Mouse (Mus musculus): Measurements from ENCODE around the gene Fcamr. TPM values are rescaled to one million over a fixed set of nuclear protein-coding genes. Genes with fewer than 3 reads are reported as not detected.

The Fcamr gene
- polyA plus RNA-seq, 1 experiment from 2014 or later: not detected

DNA sequence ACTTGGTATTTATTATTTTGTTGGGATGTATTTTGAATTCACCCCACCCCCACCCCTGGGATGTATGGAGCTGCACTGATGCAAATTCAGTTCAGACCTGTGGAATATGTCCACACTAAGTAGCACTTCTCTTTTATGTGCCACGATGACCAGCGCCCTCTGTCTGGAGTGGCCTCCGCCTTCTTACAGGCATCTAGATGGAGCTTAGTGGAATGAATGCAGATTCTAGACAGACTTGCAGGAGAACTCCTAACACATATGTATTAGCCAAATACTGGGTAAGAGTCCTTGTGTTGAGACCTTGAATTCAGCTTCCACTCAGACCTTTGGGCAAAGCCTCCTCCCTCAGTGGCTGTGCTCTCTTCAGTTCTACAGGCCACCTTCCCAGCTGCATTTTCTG is 10.2 kb downstream of the Fcamr start:
- no peaks in the 10 kb centered on the region for H3K4me1 ChIP-seq
- H3K36me3 ChIP-seq: no peaks in the 10 kb centered on the region
- WGBS: 78% methylated on average over 3 of the region's 3 CpGs
- no peak overlapping the region for H3K4me3 ChIP-seq
- H3K27ac ChIP-seq (replicated peaks): no peak overlapping the region
- no peak for ATAC-seq (ENCODE audit: low FRiP score, low read depth)
- no peaks in the 10 kb centered on the region for H3K9me3 ChIP-seq
- H3K27me3 ChIP-seq: no peaks in the 10 kb centered on the region
- H3K4me2 ChIP-seq (replicated peaks): no peak overlapping the region
- no peak overlapping the region for H3K9ac ChIP-seq (replicated peaks)

DNA sequence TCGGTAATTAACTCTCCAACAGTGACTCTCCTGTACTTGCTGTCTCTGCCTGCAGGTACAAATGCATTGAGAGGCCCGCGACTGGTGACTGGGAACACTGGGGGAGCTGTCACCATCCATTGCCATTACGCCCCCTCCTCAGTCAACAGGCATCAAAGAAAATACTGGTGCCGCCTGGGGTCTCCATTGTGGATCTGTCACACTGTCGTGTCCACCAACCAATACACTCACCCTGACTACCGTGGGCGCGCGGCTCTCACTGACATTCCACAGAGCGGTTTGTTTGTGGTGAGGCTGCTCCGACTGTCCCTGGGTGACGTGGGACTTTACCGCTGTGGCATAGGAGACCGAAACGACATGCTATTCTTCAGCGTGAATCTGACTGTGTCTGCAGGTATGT is 10.6 kb downstream of the Fcamr start:
- no peak overlapping the region for H3K27ac ChIP-seq (replicated peaks)
- H3K27me3 ChIP-seq: no peaks in the 10 kb centered on the region
- 70% methylated on average over 17 of the region's 17 CpGs for WGBS
- no peaks in the 10 kb centered on the region for H3K4me1 ChIP-seq
- no peak overlapping the region for H3K4me2 ChIP-seq (replicated peaks)
- no peak overlapping the region for H3K9ac ChIP-seq (replicated peaks)
- no peaks in the 10 kb centered on the region for H3K9me3 ChIP-seq
- H3K36me3 ChIP-seq: no peaks in the 10 kb centered on the region
- no peak overlapping the region for H3K4me3 ChIP-seq
- ATAC-seq (ENCODE audit: low FRiP score, low read depth): no peak

DNA sequence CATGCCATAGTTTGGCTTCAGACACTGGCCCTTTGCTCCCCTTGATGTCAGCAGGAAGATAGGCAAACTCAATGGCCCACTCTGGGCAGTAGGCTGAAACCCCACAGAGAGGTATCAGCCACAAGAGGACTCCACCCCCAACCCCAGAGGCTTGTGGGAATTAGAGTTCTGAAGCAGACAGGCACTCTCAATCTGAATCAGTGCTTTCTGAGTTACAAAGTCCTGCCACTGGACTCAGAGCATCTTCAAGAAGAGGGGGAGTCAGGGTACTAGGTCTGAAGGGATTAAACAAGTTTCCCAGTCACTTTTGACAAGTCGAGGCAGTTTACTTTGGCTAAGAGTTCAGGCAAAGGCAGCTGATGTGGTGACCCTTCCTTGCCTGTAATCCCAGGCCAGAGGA is 19.0 kb downstream of the Fcamr start:
- no peaks in the 10 kb centered on the region for H3K9me3 ChIP-seq
- H3K36me3 ChIP-seq: no peaks in the 10 kb centered on the region
- H3K27ac ChIP-seq (replicated peaks): no peak overlapping the region
- 57% methylated on average over 1 of the region's 1 CpGs for WGBS
- H3K4me1 ChIP-seq: no peaks in the 10 kb centered on the region
- H3K9ac ChIP-seq (replicated peaks): no peak overlapping the region
- H3K27me3 ChIP-seq: no peaks in the 10 kb centered on the region
- H3K4me3 ChIP-seq: no peak overlapping the region
- H3K4me2 ChIP-seq (replicated peaks): no peak overlapping the region
- ATAC-seq (ENCODE audit: low FRiP score, low read depth): no peak

DNA sequence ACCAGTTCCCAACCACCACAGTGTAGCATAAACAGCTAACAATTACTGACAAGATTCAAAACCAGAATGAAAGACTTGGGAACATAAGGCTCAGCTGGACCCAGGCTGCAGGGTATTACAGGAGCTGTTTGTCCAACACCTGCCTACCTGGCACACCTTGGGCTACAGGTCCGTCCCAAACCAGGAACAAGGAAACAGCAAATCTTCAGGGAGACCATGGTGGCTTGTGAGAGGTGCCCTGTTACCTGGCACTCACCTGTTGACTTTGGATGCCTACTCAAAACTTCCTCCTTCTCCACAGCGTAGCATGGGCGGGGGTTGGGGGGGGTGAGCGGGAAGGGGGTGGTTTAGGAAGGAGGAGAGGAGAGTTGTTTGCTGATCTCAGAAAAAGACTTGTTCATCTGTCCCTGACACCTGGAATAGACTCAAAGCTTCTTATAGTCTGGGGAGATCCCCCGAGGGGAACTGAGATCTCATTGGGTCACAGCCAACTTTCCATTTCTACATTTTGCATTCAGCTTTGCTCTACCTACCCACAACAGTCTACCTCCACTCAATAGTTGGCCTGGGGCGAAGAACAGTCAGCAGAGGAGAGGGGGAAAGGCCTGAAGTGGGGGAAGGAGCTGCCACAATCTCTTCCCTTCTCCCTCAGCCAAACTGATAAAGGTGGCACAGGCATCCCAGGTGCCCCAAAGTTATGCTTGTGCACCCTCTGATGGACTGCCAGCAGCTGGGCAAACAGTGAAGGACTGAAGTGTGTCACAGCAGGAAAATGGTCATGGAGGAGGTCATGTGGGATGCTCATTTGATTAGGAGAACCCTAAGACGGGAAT is 19.8 kb downstream of the Fcamr start:
- no peaks in the 10 kb centered on the region for H3K27me3 ChIP-seq
- H3K36me3 ChIP-seq: no peaks in the 10 kb centered on the region
- ATAC-seq (ENCODE audit: low FRiP score, low read depth): no peak
- H3K27ac ChIP-seq (replicated peaks): no peak overlapping the region
- H3K4me3 ChIP-seq: no peak overlapping the region
- no peak overlapping the region for H3K9ac ChIP-seq (replicated peaks)
- no peaks in the 10 kb centered on the region for H3K4me1 ChIP-seq
- 84% methylated on average over 7 of the region's 7 CpGs for WGBS
- no peak overlapping the region for H3K4me2 ChIP-seq (replicated peaks)
- H3K9me3 ChIP-seq: no peaks in the 10 kb centered on the region

DNA sequence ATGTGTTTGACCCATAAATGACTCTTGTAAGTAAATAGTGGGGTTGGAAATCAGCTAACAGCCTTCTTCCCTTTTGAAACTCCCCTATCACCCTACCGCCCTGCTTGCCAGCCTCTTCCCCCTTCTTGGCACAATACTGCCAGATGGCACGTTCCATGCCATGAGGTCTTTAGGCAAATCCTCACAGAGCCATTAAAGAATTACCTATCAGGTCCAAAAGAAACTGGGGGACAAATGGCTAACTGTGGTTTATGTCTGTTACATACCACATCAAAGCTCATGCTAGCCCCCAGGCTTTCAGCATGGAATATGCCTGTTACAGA is 20.4 kb downstream of the Fcamr start:
- no peak for ATAC-seq (ENCODE audit: low FRiP score, low read depth)
- no peaks in the 10 kb centered on the region for H3K9me3 ChIP-seq
- no peaks in the 10 kb centered on the region for H3K27me3 ChIP-seq
- no peak overlapping the region for H3K4me2 ChIP-seq (replicated peaks)
- H3K27ac ChIP-seq (replicated peaks): no peak overlapping the region
- 82% methylated on average over 2 of the region's 2 CpGs for WGBS
- no peak overlapping the region for H3K4me3 ChIP-seq
- H3K4me1 ChIP-seq: no peaks in the 10 kb centered on the region
- H3K36me3 ChIP-seq: no peaks in the 10 kb centered on the region
- H3K9ac ChIP-seq (replicated peaks): no peak overlapping the region

DNA sequence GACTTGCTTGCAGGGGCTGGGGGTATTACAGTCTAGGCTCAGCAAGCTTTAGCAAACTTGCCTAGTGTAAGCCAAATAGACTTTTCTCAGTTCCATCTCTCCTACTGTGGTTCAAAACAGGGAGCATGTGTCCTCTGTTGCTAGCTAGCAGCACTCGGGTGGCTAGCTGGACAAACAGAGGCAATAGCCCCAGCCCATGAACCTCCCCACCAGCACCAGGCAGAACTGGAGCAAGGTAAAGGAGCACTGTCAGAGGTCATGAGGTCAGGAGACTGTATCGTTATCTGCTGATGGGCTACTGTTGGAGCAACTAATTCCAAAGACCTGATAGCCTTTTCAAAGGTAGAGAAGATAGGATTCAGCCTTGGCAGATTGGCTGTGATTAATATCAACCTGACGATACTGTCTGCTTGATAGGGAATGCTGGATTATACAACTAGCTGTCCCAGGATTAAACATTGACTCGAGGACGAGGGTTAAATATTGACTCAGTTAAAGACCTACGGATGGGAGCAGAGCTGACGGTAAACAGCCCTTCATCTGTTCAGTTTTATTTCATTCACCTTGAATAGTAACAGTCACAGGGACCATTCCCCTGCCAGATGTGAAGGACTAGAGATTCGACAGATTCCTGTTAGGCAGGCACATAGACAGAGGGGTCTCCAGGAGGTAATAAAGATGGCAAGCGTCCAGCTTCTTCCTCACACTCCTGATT is 21.4 kb downstream of the Fcamr start:
- 90% methylated on average over 9 of the region's 9 CpGs for WGBS
- no peak for ATAC-seq (ENCODE audit: low FRiP score, low read depth)
- H3K4me2 ChIP-seq (replicated peaks): no peak overlapping the region
- no peaks in the 10 kb centered on the region for H3K27me3 ChIP-seq
- H3K4me1 ChIP-seq: no peaks in the 10 kb centered on the region
- no peaks in the 10 kb centered on the region for H3K36me3 ChIP-seq
- no peaks in the 10 kb centered on the region for H3K9me3 ChIP-seq
- H3K27ac ChIP-seq (replicated peaks): no peak overlapping the region
- no peak overlapping the region for H3K9ac ChIP-seq (replicated peaks)
- no peak overlapping the region for H3K4me3 ChIP-seq

DNA sequence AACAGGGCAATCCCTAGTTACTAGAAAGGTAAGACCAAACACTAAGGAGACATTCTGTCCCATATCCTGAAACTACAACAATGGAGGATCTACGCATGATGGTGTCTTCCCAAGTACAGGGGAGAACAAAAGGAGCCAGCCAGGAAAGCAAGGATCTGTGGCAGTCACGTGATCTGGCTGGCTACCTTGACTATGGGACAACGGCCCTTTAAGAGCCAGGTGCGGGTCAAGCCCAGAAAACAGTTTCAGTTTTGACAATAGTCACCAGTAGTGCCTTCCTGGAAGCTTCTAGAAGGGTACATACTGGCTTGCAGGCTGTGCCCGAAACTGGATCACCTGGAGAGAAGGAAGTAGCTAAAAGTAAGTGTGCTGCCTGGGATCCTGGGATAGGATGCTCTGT is 25.7 kb downstream of the Fcamr start, which contains the start of gene Pigr:
TSS of gene Pigr (plus strand) at position 237 of the 400 bp plus-strand sequence.
- H3K4me1 ChIP-seq: no peaks in the 10 kb centered on the region
- H3K9ac ChIP-seq (replicated peaks): no peak within 1 kb of the TSS

DNA sequence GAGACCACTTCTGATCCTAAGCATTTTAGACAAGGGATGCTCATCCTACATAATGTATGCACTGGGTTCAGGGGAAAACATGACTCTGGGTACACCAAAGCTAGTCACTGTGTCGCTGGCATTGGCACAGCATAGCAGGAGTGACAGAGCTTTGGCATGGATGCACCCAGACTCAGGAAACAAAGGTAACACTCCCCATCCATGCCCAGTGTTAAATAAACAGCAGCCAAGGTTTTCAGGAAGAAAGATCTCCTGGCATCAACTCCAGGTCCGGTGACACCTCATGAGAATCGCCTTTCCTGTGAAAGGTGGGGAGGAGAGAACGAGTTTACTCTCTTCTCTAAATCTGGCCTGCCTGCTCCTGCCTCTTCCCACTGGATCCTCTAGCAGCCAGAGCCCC is 28.0 kb downstream of the Fcamr start:
- Histone ChIP-seq H3K9ac (replicated peaks) (no peak overlapping the region), H3K4me3 (no peak overlapping the region), H3K27me3 (no peaks in the 10 kb centered on the region), H3K4me1 (no peaks in the 10 kb centered on the region), H3K36me3 (no peaks in the 10 kb centered on the region), H3K4me2 (replicated peaks) (no peak overlapping the region), H3K9me3 (no peaks in the 10 kb centered on the region), H3K27ac (replicated peaks) (no peak overlapping the region)
- ATAC-seq (ENCODE audit: low FRiP score, low read depth): no peak
- WGBS: 86% methylated on average over 4 of the region's 4 CpGs

More for the DNA sequence above, 25.7 kb downstream of the Fcamr start, which contains the start of gene Pigr:
- no peak for ATAC-seq (ENCODE audit: low FRiP score, low read depth)
- Histone ChIP-seq H3K27me3 (no peaks in the 10 kb centered on the region), H3K4me2 (replicated peaks) (no peak within 1 kb of the TSS), H3K27ac (replicated peaks) (no peak within 1 kb of the TSS), H3K9me3 (no peaks in the 10 kb centered on the region), H3K36me3 (no peaks in the 10 kb centered on the region), H3K4me3 (no peak within 1 kb of the TSS)
- 92% methylated on average over 5 of the region's 5 CpGs for WGBS

DNA sequence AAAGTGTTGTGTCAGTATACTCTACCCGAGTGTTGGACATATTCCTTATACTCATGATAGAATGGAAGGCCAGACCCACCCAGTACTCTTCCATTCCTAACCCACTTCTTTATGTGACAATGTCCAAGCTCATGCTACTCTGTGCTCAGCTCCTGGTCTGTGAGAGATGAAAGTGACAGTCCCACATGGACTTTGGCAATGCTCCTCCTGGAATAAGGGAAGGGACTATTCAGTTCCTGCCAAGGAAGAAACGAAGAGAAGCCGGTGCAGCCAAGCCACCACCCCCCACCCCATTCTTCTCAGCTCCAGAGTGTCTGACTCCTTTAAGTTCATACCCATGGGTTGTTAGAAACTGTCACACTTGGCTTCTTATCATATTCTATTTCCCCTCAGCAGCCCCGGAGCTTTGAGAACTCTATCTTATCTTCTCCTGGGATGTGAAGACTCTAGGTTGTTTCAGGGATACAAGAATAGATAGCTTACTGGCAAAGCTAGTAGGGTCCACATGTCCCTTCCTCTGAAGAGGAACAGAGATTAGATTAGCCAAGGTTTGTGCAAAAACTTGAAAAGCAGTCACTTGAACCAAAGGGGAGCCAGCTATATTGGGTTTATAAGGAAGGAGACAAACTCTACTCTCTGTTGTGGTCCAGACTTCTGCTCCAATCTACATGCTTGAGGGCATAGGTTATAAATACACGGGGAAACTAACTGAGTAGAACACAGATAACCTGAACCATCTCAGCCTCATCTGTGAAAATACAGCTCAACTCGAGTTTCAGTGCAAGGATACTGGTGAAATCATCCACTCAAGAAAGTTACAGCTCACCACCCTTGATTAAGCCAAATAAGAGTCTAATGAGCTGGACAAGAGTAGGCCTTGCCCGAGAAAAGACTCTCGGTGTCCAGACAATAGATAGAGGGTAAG is 29.5 kb downstream of the Fcamr start:
- Histone ChIP-seq H3K9ac (replicated peaks) (no peak overlapping the region), H3K9me3 (no peaks in the 10 kb centered on the region), H3K4me1 (no peaks in the 10 kb centered on the region), H3K4me3 (no peak overlapping the region), H3K27me3 (no peaks in the 10 kb centered on the region), H3K27ac (replicated peaks) (no peak overlapping the region), H3K4me2 (replicated peaks) (no peak overlapping the region), H3K36me3 (no peaks in the 10 kb centered on the region)
- WGBS: 83% methylated on average over 8 of the region's 8 CpGs
- no peak for ATAC-seq (ENCODE audit: low FRiP score, low read depth)

DNA sequence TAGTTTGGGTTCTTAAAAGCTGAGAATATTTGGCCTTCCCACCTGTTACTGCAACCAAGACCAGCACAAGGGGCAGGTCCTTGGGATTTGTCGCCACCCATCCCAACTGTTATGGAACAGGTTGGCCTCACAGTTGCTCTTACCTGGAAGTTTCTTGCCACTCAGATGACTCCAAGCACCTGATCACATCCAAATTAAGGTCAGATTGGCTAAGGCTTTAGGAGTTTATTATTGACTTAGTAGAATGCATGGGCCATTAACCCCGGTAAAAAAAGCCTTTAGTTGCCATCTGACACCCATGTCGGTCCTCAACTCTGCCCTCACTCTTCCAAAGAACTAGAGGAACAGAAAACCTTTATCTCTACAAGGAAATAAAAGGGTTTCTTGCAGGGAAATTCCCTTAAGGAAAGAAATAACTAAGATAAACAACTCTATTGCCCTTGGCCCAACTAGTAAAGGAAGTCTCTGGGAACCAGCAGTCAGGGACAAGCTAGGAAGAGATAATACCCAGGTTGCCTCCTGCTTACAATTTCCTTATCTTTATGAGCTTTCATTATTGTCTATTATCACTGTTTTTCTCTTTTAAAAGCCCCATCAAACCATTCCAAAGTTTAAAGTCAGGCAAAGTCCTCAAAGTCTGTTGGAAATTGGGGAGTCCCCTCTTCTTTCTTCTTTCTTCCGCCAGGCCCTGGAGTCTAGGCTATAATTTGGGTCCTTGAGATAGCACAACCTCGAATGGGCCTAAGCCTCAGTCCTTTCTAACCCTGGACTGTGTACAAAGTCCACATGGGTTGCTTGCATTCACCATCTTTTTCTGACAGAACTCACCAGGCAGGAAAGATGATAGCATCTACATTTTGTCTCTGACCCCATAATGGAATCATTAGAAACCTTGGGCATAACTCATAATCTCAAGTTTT is 31.8 kb downstream of the Fcamr start:
- ATAC-seq (ENCODE audit: low FRiP score, low read depth): no peak

More for the DNA sequence above, 31.8 kb downstream of the Fcamr start:
- no peaks in the 10 kb centered on the region for H3K4me1 ChIP-seq
- H3K27ac ChIP-seq (replicated peaks): no peak overlapping the region
- no peak overlapping the region for H3K9ac ChIP-seq (replicated peaks)
- H3K27me3 ChIP-seq: no peaks in the 10 kb centered on the region
- 79% methylated on average over 5 of the region's 5 CpGs for WGBS
- no peaks in the 10 kb centered on the region for H3K9me3 ChIP-seq
- H3K4me3 ChIP-seq: no peak overlapping the region
- no peak overlapping the region for H3K4me2 ChIP-seq (replicated peaks)
- H3K36me3 ChIP-seq: no peaks in the 10 kb centered on the region
